Mouse (Mus musculus): ENCODE measurements around the gene Galnt3. TPM values are rescaled to one million over a fixed set of nuclear protein-coding genes. Genes with fewer than 3 reads are reported as not detected.

Galnt3 gene
- total RNA-seq, 2 experiments from 2014 or later: 3.8 to 4.8 TPM

Other genes with a start within 250 kb of the Galnt3 start
- 10 to 100 TPM in 1 of 2 experiments, 1 to 10 TPM in 1; 8.0 to 12.7 TPM for gene Ttc21b, start 131.6 kb upstream of the Galnt3 start, total RNA-seq (2021)

Measured in layer of hippocampus, postnatal 10 days (tissue).